Mouse (Mus musculus): ENCODE data around the gene Gng4. TPM values are rescaled to one million over a fixed set of nuclear protein-coding genes. Genes with fewer than 3 reads are reported as not detected.
A peak's percentile ranks its signal among the peaks of the same experiment; 100 is the strongest.

Gene Gng4
- total and polyA plus RNA-seq, 3 experiments = not detected

GRCm38 (mm10) chr13:13778837-13779458, 4.9 kb upstream of the Gng4 start:
- TF ChIP-seq GATA1 (IDR thresholded peaks at IDR 0.05; ENCODE audit: low read depth, low read length) = peak; percentile 41
- 0 out of 2 replicates have a peak, but pooled peaks have one; percentile 3 for TF ChIP-seq TCF12 (IDR thresholded peaks at IDR 0.05; ENCODE audit: low read depth, low read length)
- peak; percentile 49 for TF ChIP-seq TAL1 (IDR thresholded peaks at IDR 0.05; ENCODE audit: low read length)
- no peak for TF ChIP-seq MAFK (IDR thresholded peaks at IDR 0.05; ENCODE audit: borderline replicate concordance, low read depth, low read length)
- no peak for TF ChIP-seq ZC3H11A (IDR thresholded peaks at IDR 0.05; ENCODE audit: low read depth, low read length)
- TF ChIP-seq POLR2AphosphoS2 (IDR thresholded peaks at IDR 0.05; ENCODE audit: low read length) = no peak
- peak; percentile 29 to 54; a peak in 2 of 4 replicates for TF ChIP-seq EP300 (IDR thresholded peaks at IDR 0.05; ENCODE audit: low read depth in 1 of 2, low read length in 2 of 2)
- TF ChIP-seq NRF1 (IDR thresholded peaks at IDR 0.05; ENCODE audit: insufficient read depth, low read depth, low read length, poor library complexity, severe bottlenecking) = no peak
- no peak for TF ChIP-seq USF2 (IDR thresholded peaks at IDR 0.05; ENCODE audit: borderline replicate concordance in 1 of 2, insufficient read depth in 1 of 2, low read depth in 1 of 2, low read length in 2 of 2)
- TF ChIP-seq SIN3A (IDR thresholded peaks at IDR 0.05; ENCODE audit: low read length) = no peak
- H3K27ac ChIP-seq (ENCODE audit: control insufficient read depth, low read depth, low read length) = no peak overlapping the region
- H3K9me3 ChIP-seq (replicated peaks; ENCODE audit: insufficient read depth, low read length) = no peaks in the 10 kb centered on the region
- DNase-seq (ENCODE audit: low read depth, low spot score) = peak; percentile 41
- H3K4me1 ChIP-seq (ENCODE audit: control insufficient read depth in 1 of 2, insufficient read depth in 2 of 2, low read length in 2 of 2) = peaks cover 5 to 8% of the 10 kb centered on the region in 2 experiments; a peak in 2 of 4 replicates
- no peaks in the 10 kb centered on the region for H3K27me3 ChIP-seq (ENCODE audit: control insufficient read depth in 1 of 2, insufficient read depth in 2 of 2, low read length in 2 of 2)
- no peak overlapping the region for H3K4me3 ChIP-seq (ENCODE audit: control insufficient read depth in 1 of 2, insufficient read depth in 1 of 2, low read depth in 2 of 2, low read length in 2 of 2)
- H3K36me3 ChIP-seq (ENCODE audit: control insufficient read depth in 1 of 2, insufficient read depth in 2 of 2, low read length in 2 of 2) = peaks cover 0 to 4% of the 10 kb centered on the region in 2 experiments; a peak in 2 of 4 replicates
- H3K79me2 ChIP-seq (ENCODE audit: control insufficient read depth, insufficient read depth, low read length, poor library complexity) = no peaks in the 10 kb centered on the region
- H3K9ac ChIP-seq (ENCODE audit: control insufficient read depth, low read depth, low read length, poor library complexity, severe bottlenecking) = no peak overlapping the region

GRCm38 (mm10) chr13:13780271-13780670, 3.6 kb upstream of the Gng4 start:
- no peaks in the 10 kb centered on the region for H3K27me3 ChIP-seq (ENCODE audit: control insufficient read depth in 1 of 2, insufficient read depth in 2 of 2, low read length in 2 of 2)
- peaks cover 5 to 8% of the 10 kb centered on the region in 2 experiments; a peak in 2 of 4 replicates for H3K4me1 ChIP-seq (ENCODE audit: control insufficient read depth in 1 of 2, insufficient read depth in 2 of 2, low read length in 2 of 2)
- H3K4me3 ChIP-seq (ENCODE audit: control insufficient read depth in 1 of 2, insufficient read depth in 1 of 2, low read depth in 2 of 2, low read length in 2 of 2) = no peak overlapping the region
- H3K36me3 ChIP-seq (ENCODE audit: control insufficient read depth in 1 of 2, insufficient read depth in 2 of 2, low read length in 2 of 2) = peaks cover 0 to 4% of the 10 kb centered on the region in 2 experiments; a peak in 2 of 4 replicates
- no peak overlapping the region for H3K27ac ChIP-seq (ENCODE audit: control insufficient read depth, low read depth, low read length)
- no peak for DNase-seq (ENCODE audit: low read depth, low spot score)
- H3K79me2 ChIP-seq (ENCODE audit: control insufficient read depth, insufficient read depth, low read length, poor library complexity) = no peaks in the 10 kb centered on the region
- no peak overlapping the region for H3K9ac ChIP-seq (ENCODE audit: control insufficient read depth, low read depth, low read length, poor library complexity, severe bottlenecking)
- no peak for TF ChIP-seq POLR2AphosphoS5 (IDR thresholded peaks at IDR 0.05; ENCODE audit: borderline replicate concordance, low read depth, low read length)
- no peak for TF ChIP-seq POLR2A (IDR thresholded peaks at IDR 0.05; ENCODE audit: control insufficient read depth in 1 of 2, insufficient read depth in 1 of 2, low read depth in 1 of 2, low read length in 2 of 2, poor library complexity in 1 of 2)
- no peak for TF ChIP-seq JUND (IDR thresholded peaks at IDR 0.05; ENCODE audit: low read depth, low read length)
- no peak for TF ChIP-seq MAX (IDR thresholded peaks at IDR 0.05; ENCODE audit: low read length)
- no peaks in the 10 kb centered on the region for H3K9me3 ChIP-seq (replicated peaks; ENCODE audit: insufficient read depth, low read length)

All from MEL (cell line).